Mouse (Mus musculus) stomach, postnatal 0 days (tissue): Measurements from ENCODE around the gene Ehmt2.

Source experiments
- CTCF ChIP-seq: IDR thresholded peaks from 2 replicates; pipeline ENCODE4 v1.5.1; 2016; ENCODE audit warnings: antibody characterized with exemption, low read depth, mild to moderate bottlenecking, moderate library complexity
- EP300 ChIP-seq: optimal IDR thresholded peaks from 2 replicates; pipeline ENCODE3; 2016; ENCODE audit warnings: antibody characterized with exemption

DNA sequence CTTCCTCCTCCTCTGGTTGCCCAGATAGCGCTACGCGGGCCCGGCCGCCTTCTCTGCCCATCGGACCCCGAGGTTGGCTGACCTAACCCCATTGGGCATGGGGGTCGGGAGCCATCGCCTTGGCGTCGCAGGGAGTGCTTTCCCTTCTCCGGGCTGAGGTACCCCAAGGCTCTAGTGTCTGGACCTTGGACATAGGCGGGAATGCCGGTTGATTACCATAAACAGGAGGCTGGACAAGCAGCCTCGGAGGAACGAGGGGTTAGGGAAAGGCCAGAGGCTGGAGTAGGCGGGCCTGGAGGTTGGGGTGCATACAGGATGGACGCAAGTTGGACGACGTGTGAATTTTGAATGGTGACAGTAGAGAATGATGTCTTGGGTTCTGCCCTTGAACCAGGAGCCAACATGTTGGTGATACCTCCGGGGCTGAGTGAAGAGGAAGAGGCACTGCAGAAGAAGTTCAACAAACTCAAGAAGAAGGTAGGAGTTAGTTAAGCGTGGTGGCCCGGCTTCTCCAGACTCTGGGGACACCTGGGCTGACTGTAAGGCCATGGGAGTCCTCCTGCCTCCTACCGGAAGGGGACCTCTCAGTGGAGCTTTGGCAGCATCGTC, 47.6 kb upstream of the Ehmt2 start:
- TF ChIP-seq CTCF (no peak), EP300 (no peak)
